Mouse (Mus musculus): Measurements from ENCODE around the gene Fubp3. TPM values are rescaled to one million over a fixed set of nuclear protein-coding genes. Genes with fewer than 3 reads are reported as not detected.
"Not testable (repeated sequence)": the region's sequence is repeated elsewhere in the genome, so short reads cannot be mapped to it uniquely, and the experiment has no call there.

Gene Fubp3
- polyA plus RNA-seq, 1 experiment from 2014 or later: 82.7 TPM

GRCm38 (mm10) chr2:31550503-31550902, 21.9 kb upstream of the Fubp3 start:
- 0 out of 2 replicates have a peak, but pooled peaks cover 2% of the 10 kb centered on the region for H3K9me3 ChIP-seq (ENCODE audit: control insufficient read depth, low read length)
- no peaks in the 10 kb centered on the region for H3K36me3 ChIP-seq (ENCODE audit: control insufficient read depth, insufficient read depth, low read length)
- DNase-seq (ENCODE audit: low spot score) (no peak), ATAC-seq (ENCODE audit: low FRiP score) (no peak)
- no peak overlapping the region for H3K9ac ChIP-seq (ENCODE audit: low read depth, low read length)
- no peaks in the 10 kb centered on the region for H3K4me1 ChIP-seq (replicated peaks; ENCODE audit: control insufficient read depth, insufficient read depth, low read length)
- WGBS: 82% methylated on average over 3 of the region's 3 CpGs
- no peaks in the 10 kb centered on the region for H3K27me3 ChIP-seq (ENCODE audit: control insufficient read depth, insufficient read depth, low read length)
- no peak overlapping the region for H3K4me2 ChIP-seq (replicated peaks; ENCODE audit: low read depth, low read length)
- no peak overlapping the region for H3K27ac ChIP-seq (ENCODE audit: low read depth, low read length)
- H3K4me3 ChIP-seq (ENCODE audit: low read depth, low read length): no peak overlapping the region

GRCm38 (mm10) chr2:31551351-31551750, 21.1 kb upstream of the Fubp3 start:
- not testable (repeated sequence) for H3K36me3 ChIP-seq (ENCODE audit: control insufficient read depth, insufficient read depth, low read length); DNase-seq (ENCODE audit: low spot score); H3K27me3 ChIP-seq (ENCODE audit: control insufficient read depth, insufficient read depth, low read length); ATAC-seq (ENCODE audit: low FRiP score); H3K4me2 ChIP-seq (replicated peaks; ENCODE audit: low read depth, low read length); H3K4me3 ChIP-seq (ENCODE audit: low read depth, low read length); H3K9me3 ChIP-seq (ENCODE audit: control insufficient read depth, low read length); H3K9ac ChIP-seq (ENCODE audit: low read depth, low read length); H3K4me1 ChIP-seq (replicated peaks; ENCODE audit: control insufficient read depth, insufficient read depth, low read length); H3K27ac ChIP-seq (ENCODE audit: low read depth, low read length)
- 90% methylated on average over 1 of the region's 3 CpGs for WGBS

- no peaks in the 10 kb centered on the region for H3K36me3 ChIP-seq (ENCODE audit: control insufficient read depth, insufficient read depth, low read length)
- DNase-seq (ENCODE audit: low spot score) (no peak), ATAC-seq (ENCODE audit: low FRiP score) (no peak)
- 0 out of 2 replicates have a peak, but pooled peaks cover 2% of the 10 kb centered on the region for H3K9me3 ChIP-seq (ENCODE audit: control insufficient read depth, low read length)
- no peak overlapping the region for H3K9ac ChIP-seq (ENCODE audit: low read depth, low read length)
- no peaks in the 10 kb centered on the region for H3K4me1 ChIP-seq (replicated peaks; ENCODE audit: control insufficient read depth, insufficient read depth, low read length)
- no peaks in the 10 kb centered on the region for H3K27me3 ChIP-seq (ENCODE audit: control insufficient read depth, insufficient read depth, low read length)
- 90% methylated on average over 10 of the region's 10 CpGs for WGBS
- H3K4me2 ChIP-seq (replicated peaks; ENCODE audit: low read depth, low read length): no peak overlapping the region
- no peak overlapping the region for H3K27ac ChIP-seq (ENCODE audit: low read depth, low read length)
- no peak overlapping the region for H3K4me3 ChIP-seq (ENCODE audit: low read depth, low read length)
These were observed 20.5 kb upstream of the Fubp3 start for GRCm38 (mm10) chr2:31551971-31552370.

GRCm38 (mm10) chr2:31554619-31555018, 17.8 kb upstream of the Fubp3 start:
- no peak overlapping the region for H3K4me3 ChIP-seq (ENCODE audit: low read depth, low read length)
- WGBS: 79% methylated on average over 5 of the region's 5 CpGs
- no peak overlapping the region for H3K27ac ChIP-seq (ENCODE audit: low read depth, low read length)
- no peaks in the 10 kb centered on the region for H3K4me1 ChIP-seq (replicated peaks; ENCODE audit: control insufficient read depth, insufficient read depth, low read length)
- no peak overlapping the region for H3K9ac ChIP-seq (ENCODE audit: low read depth, low read length)
- no peaks in the 10 kb centered on the region for H3K27me3 ChIP-seq (ENCODE audit: control insufficient read depth, insufficient read depth, low read length)
- no peak overlapping the region for H3K4me2 ChIP-seq (replicated peaks; ENCODE audit: low read depth, low read length)
- DNase-seq (ENCODE audit: low spot score) (no peak), ATAC-seq (ENCODE audit: low FRiP score) (no peak)
- H3K9me3 ChIP-seq (ENCODE audit: control insufficient read depth, low read length): 0 out of 2 replicates have a peak, but pooled peaks cover 2% of the 10 kb centered on the region
- H3K36me3 ChIP-seq (ENCODE audit: control insufficient read depth, insufficient read depth, low read length): no peaks in the 10 kb centered on the region

DNA sequence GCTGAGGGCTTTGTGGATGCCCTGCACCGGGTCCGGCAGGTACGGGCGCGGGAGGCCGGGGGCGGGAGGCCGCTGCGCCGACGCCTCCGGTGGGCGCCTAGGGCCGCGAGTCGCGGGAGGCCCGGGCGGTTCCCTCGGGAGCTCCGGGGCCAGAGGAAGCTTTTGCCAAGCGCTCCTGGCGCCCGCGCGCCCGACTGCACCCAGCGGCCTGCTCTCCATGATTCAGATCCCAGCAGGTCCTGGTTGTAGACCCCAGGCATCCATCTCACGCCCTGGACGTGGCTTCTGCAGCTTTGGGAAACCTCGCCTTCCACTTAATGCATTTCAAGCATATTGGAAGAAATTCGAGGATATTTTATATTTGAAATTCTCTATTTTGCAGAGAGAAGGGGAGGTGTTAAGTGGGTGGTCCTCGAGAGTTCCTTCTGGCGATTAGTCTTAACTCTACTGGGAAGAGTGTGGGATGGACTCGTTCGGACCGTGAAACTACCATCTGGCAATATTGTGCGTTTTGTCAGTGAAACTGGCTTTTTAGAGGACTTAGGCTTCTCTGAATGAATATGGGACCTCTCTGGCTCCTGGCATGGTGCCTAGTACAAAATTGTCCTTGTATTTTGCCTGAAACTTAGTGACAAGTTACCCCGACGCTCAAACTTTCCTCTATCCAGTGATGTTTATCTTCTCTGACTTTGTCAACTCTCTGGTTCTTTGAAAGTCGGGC, 624 bp downstream of the Fubp3 start:
- no peak for ATAC-seq (ENCODE audit: low FRiP score)
- 4% methylated on average over 37 of the region's 41 CpGs for WGBS
- H3K36me3 ChIP-seq (ENCODE audit: control insufficient read depth, insufficient read depth, low read length): no peaks in the 10 kb centered on the region
- no peak for DNase-seq (ENCODE audit: low spot score)
- peaks cover 3% of the 10 kb centered on the region; the same call in 1 of the 2 replicates for H3K4me1 ChIP-seq (replicated peaks; ENCODE audit: control insufficient read depth, insufficient read depth, low read length)
- peak overlapping the region; percentile 86 for H3K4me2 ChIP-seq (replicated peaks; ENCODE audit: low read depth, low read length)
- peak overlapping the region; percentile 80 for H3K27ac ChIP-seq (ENCODE audit: low read depth, low read length)
- H3K9ac ChIP-seq (ENCODE audit: low read depth, low read length): peak overlapping the region; percentile 90
- no peaks in the 10 kb centered on the region for H3K27me3 ChIP-seq (ENCODE audit: control insufficient read depth, insufficient read depth, low read length)
- no peaks in the 10 kb centered on the region for H3K9me3 ChIP-seq (ENCODE audit: control insufficient read depth, low read length)
- H3K4me3 ChIP-seq (ENCODE audit: low read depth, low read length): peak overlapping the region; percentile 88

DNA sequence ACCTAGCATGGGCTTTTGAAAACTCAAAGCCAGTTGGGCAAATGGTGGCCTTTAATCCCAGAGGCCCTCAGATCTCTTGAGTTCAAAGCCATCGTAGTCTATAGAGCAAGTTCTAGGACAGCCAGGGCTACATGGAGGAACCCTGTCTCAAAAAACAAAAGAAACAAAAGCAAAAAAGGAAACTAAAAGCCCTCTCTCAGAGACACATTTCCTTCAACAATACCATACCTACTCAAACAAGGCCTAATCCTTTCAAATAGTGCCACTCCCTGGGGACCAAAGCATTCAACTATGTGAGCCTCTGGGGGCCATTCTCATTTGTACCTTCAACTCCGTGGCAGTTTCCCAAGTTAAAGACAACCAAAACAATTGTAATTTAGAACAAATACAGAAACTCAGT, 9.2 kb downstream of the Fubp3 start:
- H3K4me1 ChIP-seq (replicated peaks; ENCODE audit: control insufficient read depth, insufficient read depth, low read length): no peaks in the 10 kb centered on the region
- no peak overlapping the region for H3K4me2 ChIP-seq (replicated peaks; ENCODE audit: low read depth, low read length)
- no peaks in the 10 kb centered on the region for H3K27me3 ChIP-seq (ENCODE audit: control insufficient read depth, insufficient read depth, low read length)
- no peak overlapping the region for H3K4me3 ChIP-seq (ENCODE audit: low read depth, low read length)
- H3K9me3 ChIP-seq (ENCODE audit: control insufficient read depth, low read length): no peaks in the 10 kb centered on the region
- DNase-seq (ENCODE audit: low spot score) (no peak), ATAC-seq (ENCODE audit: low FRiP score) (no peak)
- no peak overlapping the region for H3K27ac ChIP-seq (ENCODE audit: low read depth, low read length)
- 70% methylated on average over 2 of the region's 2 CpGs for WGBS
- H3K9ac ChIP-seq (ENCODE audit: low read depth, low read length): no peak overlapping the region
- H3K36me3 ChIP-seq (ENCODE audit: control insufficient read depth, insufficient read depth, low read length): no peaks in the 10 kb centered on the region

DNA sequence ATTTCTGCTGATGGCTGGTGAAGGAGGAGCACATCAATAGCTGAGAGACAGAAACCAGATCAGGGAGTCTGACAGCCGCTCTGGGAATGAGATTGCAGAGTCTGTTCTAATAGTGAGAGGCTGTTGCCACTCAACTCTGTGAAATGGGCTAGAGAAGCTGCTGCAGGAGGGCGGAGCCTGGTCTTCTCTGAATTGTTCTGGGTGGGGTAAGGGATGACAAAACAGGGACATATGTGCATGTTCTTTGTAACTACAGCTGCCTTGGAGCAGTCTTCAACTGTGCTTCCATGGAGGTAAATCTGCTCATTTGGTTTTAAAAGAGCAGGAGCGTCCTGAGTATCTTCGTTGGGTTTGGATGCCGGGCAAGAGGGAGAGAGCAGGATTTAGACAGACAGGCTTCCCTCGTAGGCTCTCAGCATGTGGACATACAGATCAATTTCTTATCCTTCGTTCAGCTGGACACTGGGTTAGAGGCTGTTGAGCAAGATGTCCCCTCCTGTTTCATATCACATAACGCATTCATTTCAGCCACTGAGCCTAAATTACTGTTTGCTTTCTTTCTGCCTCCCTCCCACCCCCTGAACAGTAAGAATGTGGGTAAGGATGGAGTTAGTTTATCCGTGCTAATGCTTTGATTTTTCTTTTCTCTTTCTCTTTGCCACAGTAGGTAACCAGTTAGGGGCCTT, 19.5 kb downstream of the Fubp3 start:
- Histone ChIP-seq H3K4me2 (replicated peaks; ENCODE audit: low read depth, low read length) (no peak overlapping the region), H3K36me3 (ENCODE audit: control insufficient read depth, insufficient read depth, low read length) (0 out of 2 replicates have a peak, but pooled peaks cover 2% of the 10 kb centered on the region), H3K4me1 (replicated peaks; ENCODE audit: control insufficient read depth, insufficient read depth, low read length) (no peaks in the 10 kb centered on the region), H3K27ac (ENCODE audit: low read depth, low read length) (no peak overlapping the region), H3K9me3 (ENCODE audit: control insufficient read depth, low read length) (no peaks in the 10 kb centered on the region), H3K4me3 (ENCODE audit: low read depth, low read length) (no peak overlapping the region), H3K27me3 (ENCODE audit: control insufficient read depth, insufficient read depth, low read length) (no peaks in the 10 kb centered on the region), H3K9ac (ENCODE audit: low read depth, low read length) (no peak overlapping the region)
- WGBS: 91% methylated on average over 9 of the region's 9 CpGs
- DNase-seq (ENCODE audit: low spot score): no peak
- ATAC-seq (ENCODE audit: low FRiP score): no peak

- H3K27ac ChIP-seq (ENCODE audit: low read depth, low read length): no peak overlapping the region
- DNase-seq (ENCODE audit: low spot score) (no peak), ATAC-seq (ENCODE audit: low FRiP score) (no peak)
- H3K36me3 ChIP-seq (ENCODE audit: control insufficient read depth, insufficient read depth, low read length): peaks cover 15% of the 10 kb centered on the region
- no peak overlapping the region for H3K9ac ChIP-seq (ENCODE audit: low read depth, low read length)
- H3K4me2 ChIP-seq (replicated peaks; ENCODE audit: low read depth, low read length): no peak overlapping the region
- H3K27me3 ChIP-seq (ENCODE audit: control insufficient read depth, insufficient read depth, low read length): peaks cover 49% of the 10 kb centered on the region
- WGBS: 93% methylated on average over 1 of the region's 1 CpGs
- H3K4me1 ChIP-seq (replicated peaks; ENCODE audit: control insufficient read depth, insufficient read depth, low read length): peaks cover 5% of the 10 kb centered on the region; the same call in 1 of the 2 replicates
- no peaks in the 10 kb centered on the region for H3K9me3 ChIP-seq (ENCODE audit: control insufficient read depth, low read length)
- H3K4me3 ChIP-seq (ENCODE audit: low read depth, low read length): no peak overlapping the region
These were observed 35.1 kb downstream of the Fubp3 start for GRCm38 (mm10) chr2:31607555-31607954.

GRCm38 (mm10) chr2:31609859-31610261, 37.4 kb downstream of the Fubp3 start:
- ATAC-seq (ENCODE audit: low FRiP score) (peak; percentile 79), DNase-seq (ENCODE audit: low spot score) (peak; percentile 66)
- peaks cover 5% of the 10 kb centered on the region; the same call in 1 of the 2 replicates for H3K4me1 ChIP-seq (replicated peaks; ENCODE audit: control insufficient read depth, insufficient read depth, low read length)
- H3K4me3 ChIP-seq (ENCODE audit: low read depth, low read length): no peak overlapping the region
- no peaks in the 10 kb centered on the region for H3K9me3 ChIP-seq (ENCODE audit: control insufficient read depth, low read length)
- H3K9ac ChIP-seq (ENCODE audit: low read depth, low read length): no peak overlapping the region
- no peak overlapping the region for H3K27ac ChIP-seq (ENCODE audit: low read depth, low read length)
- peaks cover 66% of the 10 kb centered on the region for H3K27me3 ChIP-seq (ENCODE audit: control insufficient read depth, insufficient read depth, low read length)
- H3K4me2 ChIP-seq (replicated peaks; ENCODE audit: low read depth, low read length): no peak overlapping the region
- 20% methylated on average over 7 of the region's 7 CpGs for WGBS
- H3K36me3 ChIP-seq (ENCODE audit: control insufficient read depth, insufficient read depth, low read length): peaks cover 16% of the 10 kb centered on the region
